27 mouse cellular contexts compared by ENCODE assay signal in genomic region chr2:148838075-148838777, GRCm38 (mm10). TPM values are rescaled to one million over a fixed set of nuclear protein-coding genes. Genes with fewer than 3 reads are reported as not detected.
"Had no signal": no experiment of that assay in that cellular context is flagged by ENCODE, and none has a peak within 500 bp of the region (broad histone marks: within the 10 kb centered on the region; RNA-seq: fewer than 3 reads in every experiment).

No protein-coding gene starts in this region.

- H3K4me1 ChIP-seq: liver, embryonic 12.5 days; lung, embryonic 15.5 days; midbrain, embryonic 10.5 days; midbrain, embryonic 12.5 days; neural tube, embryonic 13.5 days; neural tube, embryonic 15.5 days had no signal

- H3K27ac ChIP-seq: liver, embryonic 12.5 days; liver, embryonic 14.5 days; lung, embryonic 15.5 days; midbrain, embryonic 10.5 days; midbrain, embryonic 12.5 days; neural tube, embryonic 13.5 days; neural tube, embryonic 15.5 days had no signal

- H3K27me3 ChIP-seq: liver, embryonic 12.5 days; lung, embryonic 15.5 days; midbrain, embryonic 12.5 days; neural tube, embryonic 13.5 days; neural tube, embryonic 15.5 days had no signal

- H3K9me3 ChIP-seq: liver, embryonic 12.5 days; lung, embryonic 15.5 days; midbrain, embryonic 10.5 days; midbrain, embryonic 12.5 days; neural tube, embryonic 13.5 days; neural tube, embryonic 15.5 days had no signal

- DNase-seq: midbrain, embryonic 14.5 days; retina, postnatal 1 day; right cerebral cortex, adult 18-20 months; right cerebral cortex, postnatal 25 days; right cerebral cortex, postnatal 4 days; spleen, adult 18-20 months; thymus, adult 18-20 months; thymus, postnatal 14 days; thymus, postnatal 36 days had no signal

- H3K9ac ChIP-seq: liver, embryonic 12.5 days; liver, embryonic 14.5 days; lung, embryonic 15.5 days; midbrain, embryonic 12.5 days; neural tube, embryonic 13.5 days; neural tube, embryonic 15.5 days had no signal

- ATAC-seq: liver, embryonic 12.5 days; midbrain, embryonic 16.5 days had no signal

- H3K4me2 ChIP-seq: liver, embryonic 12.5 days; lung, embryonic 15.5 days; midbrain, embryonic 12.5 days; neural tube, embryonic 13.5 days; neural tube, embryonic 15.5 days had no signal

- H3K36me3 ChIP-seq: liver, embryonic 12.5 days; lung, embryonic 15.5 days; midbrain, embryonic 10.5 days; midbrain, embryonic 12.5 days; neural tube, embryonic 13.5 days; neural tube, embryonic 15.5 days had no signal

- H3K4me3 ChIP-seq: liver, embryonic 12.5 days; lung, embryonic 15.5 days; midbrain, embryonic 10.5 days; midbrain, embryonic 12.5 days; myocyte; neural tube, embryonic 13.5 days; neural tube, embryonic 15.5 days had no signal

RNA-seq across cellular contexts. Expression of gene Cst9, which starts 3.3 kb away (rescaled TPM):
- total RNA-seq: liver, adult 2 months; megakaryocyte, adult 5-6 weeks; megakaryocyte-erythroid progenitor cell, adult 5-6 weeks had no signal
- polyA plus RNA-seq: liver, adult 2 months; liver, embryonic 16.5 days; midbrain, embryonic 10.5 days; midbrain, embryonic 12.5 days; midbrain, embryonic 14.5 days; midbrain, embryonic 16.5 days; myocyte; neural tube, embryonic 11.5 days; neural tube, embryonic 13.5 days; neural tube, embryonic 15.5 days; small intestine, adult 2 months; stomach, embryonic 14.5 days; stomach, embryonic 16.5 days had no signal

RNA-seq across cellular contexts. Expression of gene Cst13, which starts 18.3 kb away (rescaled TPM):
- total RNA-seq: liver, adult 2 months; megakaryocyte, adult 5-6 weeks; megakaryocyte-erythroid progenitor cell, adult 5-6 weeks had no signal
- polyA plus RNA-seq: liver, adult 2 months; liver, embryonic 12.5 days; liver, embryonic 14.5 days; liver, embryonic 16.5 days; lung, embryonic 15.5 days; midbrain, embryonic 10.5 days; midbrain, embryonic 12.5 days; midbrain, embryonic 14.5 days; midbrain, embryonic 16.5 days; myocyte; neural tube, embryonic 11.5 days; neural tube, embryonic 13.5 days; neural tube, embryonic 15.5 days; small intestine, adult 2 months; stomach, embryonic 14.5 days; stomach, embryonic 16.5 days; thymus, postnatal 0 days had no signal

RNA-seq across cellular contexts. Expression of gene 9230104L09Rik, which starts 26.6 kb away (rescaled TPM):
- total RNA-seq: liver, adult 2 months; megakaryocyte, adult 5-6 weeks; megakaryocyte-erythroid progenitor cell, adult 5-6 weeks had no signal
- polyA plus RNA-seq: liver, adult 2 months; liver, embryonic 12.5 days; liver, embryonic 14.5 days; liver, embryonic 16.5 days; lung, embryonic 15.5 days; midbrain, embryonic 10.5 days; midbrain, embryonic 12.5 days; midbrain, embryonic 14.5 days; midbrain, embryonic 16.5 days; myocyte; neural tube, embryonic 11.5 days; neural tube, embryonic 13.5 days; neural tube, embryonic 15.5 days; small intestine, adult 2 months; stomach, embryonic 14.5 days; stomach, embryonic 16.5 days had no signal

RNA-seq across cellular contexts. Expression of gene Cst8, which starts 39.6 kb away (rescaled TPM):
- total RNA-seq: liver, adult 2 months; megakaryocyte, adult 5-6 weeks; megakaryocyte-erythroid progenitor cell, adult 5-6 weeks had no signal
- polyA plus RNA-seq: liver, adult 2 months; liver, embryonic 12.5 days; lung, embryonic 15.5 days; midbrain, embryonic 10.5 days; midbrain, embryonic 12.5 days; midbrain, embryonic 14.5 days; midbrain, embryonic 16.5 days; myocyte; neural tube, embryonic 11.5 days; neural tube, embryonic 13.5 days; neural tube, embryonic 15.5 days; small intestine, adult 2 months had no signal
